Mouse (Mus musculus) adrenal gland, adult 2 months (tissue): ENCODE results near the gene Pbx4. TPM values are rescaled to one million over a fixed set of nuclear protein-coding genes. Genes with fewer than 3 reads are reported as not detected.

Experiments used
- DNase-seq: peaks from one replicate; pipeline ENCODE4 v3.0.0; 2021
- polyA plus RNA-seq: library from polyadenylated mRNA; depleted of rRNA; stranded (reverse); fragments of >200 nt; gene quantifications from 2 replicates; pipeline ENCODE4 v1.2.3, GENCODE M21; 2012
- total RNA-seq, 2 experiments: library from RNA; stranded (reverse); gene quantifications; 2 replicates each; pipeline ENCODE4 v1.2.3; 2021

The Pbx4 gene
- total and polyA plus RNA-seq, 3 experiments: 0.38 to 5.5 (median 0.69) TPM

- DNase-seq: no peak
Observed at GRCm38 (mm10) chr8:69809820-69810219, 22.5 kb upstream of the Pbx4 start.

GRCm38 (mm10) chr8:69814881-69815280 is 17.4 kb upstream of the Pbx4 start:
- DNase-seq: no peak

- no peak for DNase-seq
Observed at GRCm38 (mm10) chr8:69815396-69815795, 16.9 kb upstream of the Pbx4 start.

GRCm38 (mm10) chr8:69820466-69820865 is 11.8 kb upstream of the Pbx4 start:
- no peak for DNase-seq

GRCm38 (mm10) chr8:69821971-69822385 is 10.3 kb upstream of the Pbx4 start:
- DNase-seq: peak; percentile 70

- peak; percentile 81 for DNase-seq
Observed at GRCm38 (mm10) chr8:69822386-69823191, 9.7 kb upstream of the Pbx4 start, which contains the start of gene Lpar2. Lpar2 (plus strand) TSS chr8:69822429.

- no peak for DNase-seq
Observed at GRCm38 (mm10) chr8:69826371-69826770, 5.9 kb upstream of the Pbx4 start.

- DNase-seq: no peak
Observed at GRCm38 (mm10) chr8:69837057-69837682, 4.9 kb downstream of the Pbx4 start.

GRCm38 (mm10) chr8:69847167-69848065 is 15.1 kb downstream of the Pbx4 start:
- DNase-seq: no peak

GRCm38 (mm10) chr8:69848951-69849350 is 16.7 kb downstream of the Pbx4 start:
- DNase-seq: peak; percentile 80

- no peak for DNase-seq
Observed at GRCm38 (mm10) chr8:69849899-69850298, 17.6 kb downstream of the Pbx4 start.

- DNase-seq: peak; percentile 50
Observed at GRCm38 (mm10) chr8:69850926-69851506, 18.7 kb downstream of the Pbx4 start.

GRCm38 (mm10) chr8:69853869-69854268 is 21.6 kb downstream of the Pbx4 start:
- no peak for DNase-seq

GRCm38 (mm10) chr8:69860807-69861206 is 28.5 kb downstream of the Pbx4 start:
- DNase-seq: no peak

GRCm38 (mm10) chr8:69861251-69861650 is 29.0 kb downstream of the Pbx4 start:
- no peak for DNase-seq

GRCm38 (mm10) chr8:69863387-69864020 is 31.2 kb downstream of the Pbx4 start:
- no peak for DNase-seq

GRCm38 (mm10) chr8:69864180-69864579 is 31.9 kb downstream of the Pbx4 start:
- no peak for DNase-seq

- peak; percentile 49 for DNase-seq
Observed at GRCm38 (mm10) chr8:69867696-69868326, 35.5 kb downstream of the Pbx4 start.

GRCm38 (mm10) chr8:69870003-69870765 is 37.9 kb downstream of the Pbx4 start:
- no peak for DNase-seq

GRCm38 (mm10) chr8:69870907-69871306 is 38.6 kb downstream of the Pbx4 start:
- DNase-seq: no peak
